Mouse (Mus musculus) liver, embryonic 14.5 days (tissue): ENCODE data around the gene Mgat1. TPM values are rescaled to one million over a fixed set of nuclear protein-coding genes. Genes with fewer than 3 reads are reported as not detected.

Source experiments
- ATAC-seq: fragments of 200-750 bp; cut with Nextera tagmentation; 2 replicates; pipeline ENCODE4 v1.8.0; 2017; ENCODE audit warnings: moderate number of reproducible peaks, mild to moderate bottlenecking, moderate library complexity; ENCODE audit not compliant: insufficient read depth
- DNase-seq, 3 experiments: peaks; one replicate each; pipeline ENCODE4 v3.0.0-alpha.2; 2012 to 2013; ENCODE audit warnings: low read depth in 3 of 3, low spot score in 3 of 3
- H3K27ac ChIP-seq: fragments of 300-500 bp; sonication (generic); 2 replicates; pipeline ENCODE4 v1.5.1; 2014; ENCODE audit warnings: moderate library complexity, mild to moderate bottlenecking, control low read depth, inconsistent platforms
- H3K27me3 ChIP-seq: fragments of 300-500 bp; sonication (generic); 2 replicates; pipeline ENCODE4 v1.6.1; 2014; ENCODE audit warnings: mild to moderate bottlenecking, low read length, moderate library complexity; ENCODE audit not compliant: control insufficient read depth, insufficient read depth
- H3K36me3 ChIP-seq: fragments of 300-500 bp; sonication (generic); replicated peaks from 2 replicates; pipeline ENCODE4 v1.6.1; 2014; ENCODE audit warnings: low read depth; ENCODE audit not compliant: control insufficient read depth, insufficient read depth
- H3K4me1 ChIP-seq, 2 experiments: fragments of 200-500 bp in 1 of 2; fragments of 300-500 bp in 1 of 2; sonication (generic) in 1 of 2; replicated peaks; 2 replicates each; pipeline ENCODE4 v1.6.1; 2012 to 2014; ENCODE audit warnings: antibody characterized with exemption in 1 of 2, inconsistent platforms in 1 of 2, low read length in 1 of 2; ENCODE audit not compliant: control insufficient read depth in 2 of 2, insufficient read depth in 2 of 2
- H3K4me2 ChIP-seq: fragments of 300-500 bp; sonication (generic); 2 replicates; pipeline ENCODE4 v1.6.1; 2014; ENCODE audit warnings: low read depth, mild to moderate bottlenecking, control low read depth, moderate library complexity
- H3K4me3 ChIP-seq, 2 experiments: fragments of 200-500 bp in 1 of 2; fragments of 300-500 bp in 1 of 2; sonication (generic) in 1 of 2; 2 replicates each; pipeline ENCODE4 v1.5.1; 2012 to 2014; ENCODE audit warnings: low read depth in 2 of 2, low read length in 2 of 2, mild to moderate bottlenecking in 2 of 2, control low read depth in 1 of 2, inconsistent platforms in 1 of 2, moderate library complexity in 1 of 2; ENCODE audit not compliant: insufficient read depth in 1 of 2
- H3K9ac ChIP-seq: fragments of 300-500 bp; sonication (generic); replicated peaks from 2 replicates; pipeline ENCODE4 v1.6.1; 2014; ENCODE audit warnings: mild to moderate bottlenecking, control low read depth, moderate library complexity
- H3K9me3 ChIP-seq: fragments of 300-500 bp; sonication (generic); 2 replicates; pipeline ENCODE4 v1.6.1; 2016; ENCODE audit warnings: low read length, mixed read lengths; ENCODE audit not compliant: control insufficient read depth
- CTCF ChIP-seq: IDR thresholded peaks from 2 replicates; pipeline ENCODE4 v1.5.1; 2016; ENCODE audit warnings: antibody characterized with exemption, low read depth, control low read depth
- EP300 ChIP-seq: IDR thresholded peaks from 2 replicates; pipeline ENCODE4 v1.6.1; 2016; ENCODE audit warnings: antibody characterized with exemption, low read depth
- WGBS: fragments of 180-500 bp; shearing (Covaris S2); extraction: QIAGEN DNeasy Blood & Tissue Kit; methylation state at CpG from one replicate; pipeline ENCODE4 v1.1.7; 2014; ENCODE audit not compliant: insufficient replicate concordance; 5-methylcytosine and 5-hydroxymethylcytosine counted together
- polyA plus RNA-seq, 2 experiments: library from polyadenylated mRNA; depleted of rRNA in 1 of 2; stranded (reverse) in 1 of 2; unstranded in 1 of 2; fragments of >200 nt; fragmentation: Nextera tagmentation in 1 of 2; extraction: Ambion mirVana in 1 of 2; gene quantifications; 2 replicates each; pipeline versions ENCODE4 v1.2.1 to v1.2.3; 2012 to 2014

Mgat1 gene
- polyA plus RNA-seq, 2 experiments = 22.6 to 22.8 TPM

DNA sequence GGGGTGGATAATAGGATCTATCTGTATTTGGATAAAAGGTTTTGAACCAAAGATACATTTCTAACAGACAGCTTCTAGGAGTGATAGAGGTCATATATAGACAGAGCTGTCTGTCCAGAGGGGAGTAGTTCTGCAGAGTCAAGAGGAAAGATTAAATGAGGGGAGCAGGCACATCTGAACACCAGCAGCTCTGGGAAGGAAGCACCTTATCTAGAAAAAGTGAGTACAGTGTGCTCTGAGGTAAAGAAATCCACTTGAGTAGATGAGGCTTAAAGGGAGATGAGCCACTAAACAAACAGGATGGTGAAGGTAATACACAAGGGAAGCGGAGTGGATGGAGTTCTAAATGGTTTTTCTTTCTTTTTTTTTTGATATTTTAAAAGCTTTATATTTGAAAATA lies 36.5 kb upstream of the Mgat1 start:
- Histone ChIP-seq H3K36me3 (no peaks in the 10 kb centered on the region), H3K4me1 (peaks cover 35 to 39% of the 10 kb centered on the region in 2 experiments), H3K4me2 (no peak overlapping the region), H3K27me3 (no peaks in the 10 kb centered on the region), H3K9ac (peak overlapping the region; percentile 23; the same call in 1 of the 2 replicates), H3K9me3 (no peaks in the 10 kb centered on the region), H3K27ac (peak overlapping the region; percentile 36; the same call in 1 of the 2 replicates), H3K4me3 (no peak overlapping the region)
- TF ChIP-seq CTCF = no peak
- no peak for TF ChIP-seq EP300
- 83% methylated on average over 1 of the region's 1 CpGs for WGBS
- no peak for DNase-seq
- no peak for ATAC-seq

DNA sequence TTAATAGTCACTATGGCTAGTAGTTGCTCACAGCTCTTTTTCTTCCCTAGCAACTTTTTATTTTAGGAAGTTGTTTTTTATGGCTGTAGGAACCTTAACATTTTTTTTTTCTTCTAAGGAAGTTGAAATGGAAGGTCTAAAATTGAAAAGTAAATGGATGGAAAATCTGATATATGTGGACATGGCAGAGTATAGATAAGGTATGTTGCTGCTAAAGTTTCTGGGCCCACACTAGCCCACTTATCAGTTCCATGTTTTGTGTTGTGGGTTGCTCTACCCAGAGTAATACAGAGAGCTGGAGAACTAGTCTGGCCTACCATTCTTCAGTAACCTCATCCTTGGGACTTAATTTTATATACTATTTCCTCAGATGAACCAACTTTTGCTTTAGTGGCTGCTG lies 31.4 kb upstream of the Mgat1 start:
- H3K4me3 ChIP-seq = no peak overlapping the region
- ATAC-seq = peak; percentile 92

DNA sequence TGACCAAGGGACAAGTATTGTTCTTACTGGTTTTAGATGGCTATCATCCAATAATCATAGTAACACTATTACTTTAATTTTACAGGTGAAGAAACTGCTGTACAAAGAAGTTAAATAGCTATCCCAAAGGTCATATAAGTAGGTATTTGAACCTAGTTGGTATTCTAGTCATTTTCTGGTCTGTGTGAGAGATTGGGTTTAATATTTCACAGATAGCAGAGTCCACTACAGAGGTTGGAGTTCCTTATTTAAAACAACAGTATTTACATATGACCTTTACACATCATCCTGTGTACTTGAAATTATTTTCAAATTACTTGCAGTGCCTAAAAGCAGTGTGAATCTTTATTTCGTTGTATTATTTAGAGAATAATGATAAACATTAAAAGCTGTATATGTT lies 30.5 kb upstream of the Mgat1 start:
- peaks cover 34% of the 10 kb centered on the region for H3K36me3 ChIP-seq
- no peaks in the 10 kb centered on the region for H3K9me3 ChIP-seq
- WGBS = 80% methylated on average over 1 of the region's 1 CpGs
- DNase-seq = no peak
- no peak overlapping the region for H3K9ac ChIP-seq
- H3K4me2 ChIP-seq = no peak overlapping the region
- H3K27me3 ChIP-seq = no peaks in the 10 kb centered on the region
- no peak for ATAC-seq
- peaks cover 9 to 12% of the 10 kb centered on the region in 2 experiments for H3K4me1 ChIP-seq
- no peak overlapping the region for H3K27ac ChIP-seq
- H3K4me3 ChIP-seq = no peak overlapping the region
- TF ChIP-seq EP300 = no peak
- TF ChIP-seq CTCF = no peak

More for the DNA sequence above, 31.4 kb upstream of the Mgat1 start:
- Histone ChIP-seq H3K27ac (no peak overlapping the region), H3K27me3 (no peaks in the 10 kb centered on the region), H3K9ac (no peak overlapping the region), H3K9me3 (no peaks in the 10 kb centered on the region), H3K4me1 (peaks cover 15 to 18% of the 10 kb centered on the region in 2 experiments), H3K36me3 (peaks cover 34% of the 10 kb centered on the region), H3K4me2 (peak overlapping the region; percentile 44)
- TF ChIP-seq EP300 = peak; percentile 56
- TF ChIP-seq CTCF = no peak
- peak in 1 of 3 experiments; percentile 51 for DNase-seq

DNA sequence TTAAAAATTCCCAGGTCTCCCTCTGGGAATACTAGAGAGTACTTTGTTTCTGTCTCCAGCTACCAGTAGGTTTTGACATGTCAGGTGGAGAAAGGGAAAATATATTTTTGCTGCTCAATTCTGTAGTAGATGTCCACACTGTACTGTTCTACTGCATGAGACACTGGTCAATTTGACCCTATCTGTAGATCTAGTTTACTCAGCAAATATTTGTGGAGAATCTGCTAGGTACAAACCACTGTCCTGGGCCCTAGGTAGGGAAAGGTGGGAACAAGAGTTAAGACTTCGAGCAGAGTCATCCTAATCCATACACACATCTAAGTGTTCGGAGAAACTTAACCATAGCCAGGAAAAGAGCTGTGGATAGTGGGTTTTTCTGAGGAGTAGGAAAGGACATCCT lies 24.7 kb upstream of the Mgat1 start:
- Histone ChIP-seq H3K4me1 (no peaks in the 10 kb centered on the region), H3K4me3 (no peak overlapping the region), H3K9ac (no peak overlapping the region), H3K9me3 (no peaks in the 10 kb centered on the region), H3K27ac (no peak overlapping the region), H3K27me3 (no peaks in the 10 kb centered on the region), H3K36me3 (peaks cover 29% of the 10 kb centered on the region), H3K4me2 (no peak overlapping the region)
- DNase-seq (no peak), ATAC-seq (no peak)
- WGBS = 77% methylated on average over 2 of the region's 2 CpGs
- TF ChIP-seq EP300 (no peak), CTCF (no peak)

DNA sequence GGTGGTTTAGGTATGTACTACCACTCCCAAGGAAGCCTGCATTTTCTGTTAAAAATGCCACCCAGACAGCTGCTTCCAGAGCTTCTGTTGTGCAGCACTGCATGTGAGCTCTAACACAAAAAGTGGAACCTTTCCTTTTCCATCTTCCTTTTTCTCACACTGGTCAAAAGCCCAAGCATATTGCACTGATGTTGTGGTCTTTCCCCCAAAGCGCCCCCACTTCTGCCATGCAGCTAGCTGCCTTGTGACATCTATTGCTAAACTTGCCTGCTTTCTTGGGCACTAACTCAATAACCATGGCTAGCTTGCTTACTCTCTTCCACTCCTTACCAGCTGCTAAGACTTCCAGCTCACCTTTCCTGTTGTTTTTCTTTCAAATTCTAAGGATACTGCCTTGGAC lies 19.5 kb upstream of the Mgat1 start:
- Histone ChIP-seq H3K4me3 (no peak overlapping the region), H3K36me3 (no peaks in the 10 kb centered on the region), H3K9me3 (no peaks in the 10 kb centered on the region), H3K4me2 (no peak overlapping the region), H3K9ac (no peak overlapping the region), H3K27me3 (no peaks in the 10 kb centered on the region), H3K4me1 (no peaks in the 10 kb centered on the region), H3K27ac (no peak overlapping the region)
- TF ChIP-seq EP300 = no peak
- TF ChIP-seq CTCF = no peak
- no peak for DNase-seq
- ATAC-seq = no peak
- 35% methylated on average over 1 of the region's 1 CpGs for WGBS
